Mouse (Mus musculus) lung, adult 2 months (tissue): ENCODE data around the gene Coa6.

Experiments
- CTCF ChIP-seq: fragments of 200-500 bp; IDR thresholded peaks from 2 replicates; pipeline ENCODE4 v1.5.1; 2011; ENCODE audit warnings: mild to moderate bottlenecking, low read length, control low read depth; ENCODE audit not compliant: insufficient read depth
- POLR2A ChIP-seq: fragments of 200-500 bp; IDR thresholded peaks from 2 replicates; pipeline ENCODE4 v1.6.1; 2011; ENCODE audit warnings: low read depth, mild to moderate bottlenecking, control low read depth, low read length, borderline replicate concordance; ENCODE audit errors: extremely low read depth

- TF ChIP-seq CTCF, result no peak
- no peak for TF ChIP-seq POLR2A
These were observed 7.3 kb downstream of the Coa6 start for GRCm38 (mm10) chr8:126429635-126430034.
